In genomic region chr11:116648976-116649375, GRCm38 (mm10) we compare ENCODE assay signal across 12 mouse cellular contexts. TPM values are rescaled to one million over a fixed set of nuclear protein-coding genes. Genes with fewer than 3 reads are reported as not detected.
DNase-seq lines count a peak whose midpoint lies in the region; ATAC-seq and TF ChIP-seq lines count a peak whose summit lies in the region.
"Had no signal": no experiment of that assay in that cellular context is flagged by ENCODE, and none has a peak within 500 bp of the region (broad histone marks: within the 10 kb centered on the region; RNA-seq: fewer than 3 reads in every experiment).

No protein-coding gene starts in this region.

- WGBS in kidney, postnatal 0 days, result 70% methylated on average over 10 of the region's 10 CpGs
- 68% methylated on average over 10 of the region's 10 CpGs for WGBS in limb, embryonic 11.5 days

- H3K27ac ChIP-seq in kidney, postnatal 0 days, result peak overlapping the region; percentile 92
- H3K27ac ChIP-seq in limb, embryonic 11.5 days (replicated peaks; ENCODE audit: low read depth, low read length), result peak overlapping the region; percentile 14; the same call in 1 of the 2 replicates
- H3K27ac ChIP-seq: midbrain, embryonic 12.5 days had no signal

- no peak overlapping the region for H3K4me2 ChIP-seq in kidney, postnatal 0 days (ENCODE audit: low read length)
- no peak overlapping the region for H3K4me2 ChIP-seq in limb, embryonic 11.5 days (ENCODE audit: low read depth, severe bottlenecking)
- H3K4me2 ChIP-seq: midbrain, embryonic 12.5 days had no signal

- peaks cover 7% of the 10 kb centered on the region; the same call in 1 of the 2 replicates for H3K4me1 ChIP-seq in kidney, postnatal 0 days (replicated peaks; ENCODE audit: insufficient read depth, low read length)
- peaks cover 65% of the 10 kb centered on the region for H3K4me1 ChIP-seq in limb, embryonic 11.5 days (ENCODE audit: control insufficient read depth, insufficient read depth, low read length)

- 0 out of 2 replicates have a peak, but pooled peaks cover 6% of the 10 kb centered on the region for H3K27me3 ChIP-seq in kidney, postnatal 0 days (ENCODE audit: insufficient read depth, low read length)
- H3K27me3 ChIP-seq in limb, embryonic 11.5 days (ENCODE audit: control insufficient read depth, insufficient read depth, low read length), result peaks cover 2% of the 10 kb centered on the region; the same call in 1 of the 2 replicates
- H3K27me3 ChIP-seq: Patski had no signal

- no peaks in the 10 kb centered on the region for H3K9me3 ChIP-seq in kidney, postnatal 0 days (replicated peaks; ENCODE audit: low read length)
- H3K9me3 ChIP-seq in limb, embryonic 11.5 days (ENCODE audit: control insufficient read depth, low read length), result no peaks in the 10 kb centered on the region
- H3K9me3 ChIP-seq: midbrain, embryonic 12.5 days had no signal

- ATAC-seq in kidney, postnatal 0 days (replicated peaks; ENCODE audit: low FRiP score, low read depth), result no peak
- no peak for ATAC-seq in limb, embryonic 11.5 days (ENCODE audit: insufficient number of reproducible peaks, low FRiP score, low TSS enrichment, low read depth)
- ATAC-seq: Patski had no signal

- TF ChIP-seq CTCF in kidney, postnatal 0 days (IDR thresholded peaks at IDR 0.05; ENCODE audit: low read depth), result no peak

- DNase-seq in gastrocnemius, adult 18-20 months (ENCODE audit: low spot score), result peak; percentile 57
- DNase-seq in gastrocnemius, postnatal 36 days, result no peak
- DNase-seq in kidney, postnatal 0 days (ENCODE audit: low spot score), result no peak
- no peak for DNase-seq in kidney, adult 9 months
- DNase-seq in adipocyte (ENCODE audit: low spot score), result peak; percentile 41
- no peak for DNase-seq in limb, embryonic 11.5 days (ENCODE audit: low spot score)
- no peak for DNase-seq in cerebellum, adult 11-12 months
- no peak for DNase-seq in layer of hippocampus, adult 18-20 months (ENCODE audit: low spot score in 2 of 2)
- DNase-seq: cerebellum, postnatal 36 days; left cerebral cortex, postnatal 4 days had no signal

- no peak overlapping the region for H3K9ac ChIP-seq in kidney, postnatal 0 days (ENCODE audit: low read depth, low read length)
- no peak overlapping the region for H3K9ac ChIP-seq in limb, embryonic 11.5 days (ENCODE audit: low read length)
- H3K9ac ChIP-seq: midbrain, embryonic 12.5 days had no signal

- no peaks in the 10 kb centered on the region for H3K36me3 ChIP-seq in kidney, postnatal 0 days (ENCODE audit: insufficient read depth, low read length)
- H3K36me3 ChIP-seq in limb, embryonic 11.5 days (ENCODE audit: control insufficient read depth, insufficient read depth, low read length), result no peaks in the 10 kb centered on the region
- H3K36me3 ChIP-seq: midbrain, embryonic 12.5 days had no signal

- intact Hi-C loops in gastrocnemius, postnatal 36 days (cut with DNase I), result no loop called here

- H3K4me3 ChIP-seq in kidney, postnatal 0 days (replicated peaks; ENCODE audit: low read depth, low read length), result no peak overlapping the region
- H3K4me3 ChIP-seq in limb, embryonic 11.5 days (ENCODE audit: low read depth, low read length), result no peak overlapping the region
- H3K4me3 ChIP-seq: midbrain, embryonic 12.5 days had no signal

RNA-seq across cellular contexts. Expression of gene Prcd, which starts 4.4 kb away (rescaled TPM):
- under 1 TPM; 0.34 to 0.50 TPM for total RNA-seq in gastrocnemius, adult 18-20 months (2021)
- under 1 TPM; 0.46 to 0.74 TPM for total RNA-seq in gastrocnemius, postnatal 36 days (2021)
- polyA plus RNA-seq in kidney, postnatal 0 days (2015; fragmentation: Nextera tagmentation; extraction: Ambion mirVana), result 1.3 and 1.4 TPM in 2 replicates
- 0.95 and 0.97 TPM in 2 replicates for polyA plus RNA-seq in limb, embryonic 11.5 days (2014; fragmentation: Nextera tagmentation; extraction: Ambion mirVana)
- 1 to 10 TPM; 5.6 to 5.8 TPM for total RNA-seq in layer of hippocampus, adult 18-20 months (2021)

RNA-seq across cellular contexts. Expression of gene Cygb, which starts 5.1 kb away (rescaled TPM):
- total RNA-seq in gastrocnemius, adult 18-20 months (2021), result 10 to 100 TPM; 10.5 to 15.0 TPM
- total RNA-seq in gastrocnemius, postnatal 36 days (2021), result 10 to 100 TPM in 1 of 2 experiments, 1 to 10 TPM in 1; 8.4 to 13.6 TPM
- polyA plus RNA-seq in kidney, postnatal 0 days (2015; fragmentation: Nextera tagmentation; extraction: Ambion mirVana), result 35.2 and 37.5 TPM in 2 replicates
- polyA plus RNA-seq in limb, embryonic 11.5 days (2014; fragmentation: Nextera tagmentation; extraction: Ambion mirVana), result 2.3 and 2.8 TPM in 2 replicates
- 10 to 100 TPM; 71.3 to 80.7 TPM for total RNA-seq in layer of hippocampus, adult 18-20 months (2021)

RNA-seq across cellular contexts. Expression of gene Rhbdf2, which starts 22.2 kb away (rescaled TPM):
- 10 to 100 TPM; 11.2 to 11.9 TPM for total RNA-seq in gastrocnemius, adult 18-20 months (2021)
- 10 to 100 TPM in 1 of 2 experiments, 1 to 10 TPM in 1; 9.4 to 10.2 TPM for total RNA-seq in gastrocnemius, postnatal 36 days (2021)
- 8.8 and 9.0 TPM in 2 replicates for polyA plus RNA-seq in kidney, postnatal 0 days (2015; fragmentation: Nextera tagmentation; extraction: Ambion mirVana)
- polyA plus RNA-seq in limb, embryonic 11.5 days (2014; fragmentation: Nextera tagmentation; extraction: Ambion mirVana), result 3.1 and 3.9 TPM in 2 replicates
- total RNA-seq in layer of hippocampus, adult 18-20 months (2021), result 1 to 10 TPM; 1.1 to 1.3 TPM

Comparison
In these comparisons a context has a peak if more than half of its experiments do, and no peak if none do; other contexts are left out.
1. DNase-seq: peak in gastrocnemius, adult 18-20 months (single experiment) and adipocyte (single experiment); none in gastrocnemius, postnatal 36 days (0 of 2), kidney, postnatal 0 days (single experiment), kidney, adult 9 months (single experiment), limb, embryonic 11.5 days (single experiment), cerebellum, adult 11-12 months (single experiment) and layer of hippocampus, adult 18-20 months (0 of 2).
2. RNA of gene Cygb, which starts 5.1 kb away (total RNA-seq): 71.3 to 80.7 TPM in layer of hippocampus, adult 18-20 months; 10.5 to 15.0 TPM in gastrocnemius, adult 18-20 months and 8.4 to 13.6 TPM in gastrocnemius, postnatal 36 days; every median in the first group is over 4 times any median in the second.
3. RNA of gene Rhbdf2, which starts 22.2 kb away (total RNA-seq): 11.2 to 11.9 TPM in gastrocnemius, adult 18-20 months and 9.4 to 10.2 TPM in gastrocnemius, postnatal 36 days; 1.1 to 1.3 TPM in layer of hippocampus, adult 18-20 months; every median in the first group is over 4 times any median in the second.